Mouse (Mus musculus): Measurements from ENCODE around the gene Mmd2.

- TF ChIP-seq CTCF (IDR thresholded peaks at IDR 0.05; ENCODE audit: low read depth) (no peak), EP300 (IDR thresholded peaks at IDR 0.05; ENCODE audit: low read depth) (no peak)
These were observed 39.6 kb upstream of the Mmd2 start for GRCm38 (mm10) chr5:142648162-142648561.

All from heart, postnatal 0 days (tissue).